Mouse (Mus musculus): ENCODE measurements around the gene Dcps.

DNA sequence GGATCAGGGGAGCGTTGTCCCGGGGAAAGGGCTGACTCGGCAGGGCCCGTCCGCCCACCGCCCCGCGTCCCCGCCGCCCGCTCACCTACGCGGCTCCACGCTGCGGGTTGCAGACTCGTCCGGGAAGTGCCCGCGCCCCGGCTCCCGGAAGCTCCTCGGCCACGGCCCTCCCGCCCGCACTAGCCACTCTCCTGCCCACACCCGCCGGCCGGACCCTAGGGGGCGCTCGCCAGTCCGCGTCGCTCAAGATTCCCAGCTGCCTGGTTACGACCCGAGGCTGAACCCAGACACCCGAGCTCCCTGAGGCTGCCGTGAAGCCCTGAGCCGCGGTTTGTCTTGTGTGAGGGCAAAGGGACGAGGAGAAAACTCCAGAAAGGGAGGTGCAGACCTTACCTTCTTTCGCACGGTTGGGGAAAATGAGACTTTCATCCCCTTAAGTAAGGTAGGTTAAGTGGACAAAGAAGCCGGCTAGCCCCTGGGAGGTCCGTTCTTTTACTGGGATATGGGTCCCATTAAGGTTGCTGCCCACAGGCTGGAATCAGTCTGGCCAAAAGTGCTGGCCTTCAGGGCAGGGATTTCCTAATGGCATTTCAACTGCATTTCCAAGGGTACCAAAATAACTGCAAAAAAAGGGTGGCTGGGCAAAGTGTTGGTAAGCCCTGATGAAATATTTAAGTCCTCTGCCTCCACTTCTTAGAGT lies 24.1 kb upstream of the Dcps start, which contains the start of the genes Srpr and Tirap:
- TF ChIP-seq CTCF (IDR thresholded peaks at IDR 0.05; ENCODE audit: control insufficient read depth, insufficient read depth, low read length), result peak; percentile 84
- no peak for TF ChIP-seq POLR2A (IDR thresholded peaks at IDR 0.05; ENCODE audit: borderline replicate concordance, control insufficient read depth, low read depth, low read length)

All from bone marrow, adult 2 months (tissue).